Mouse (Mus musculus) thymus, postnatal 0 days (tissue): ENCODE data around the gene Gse1. TPM values are rescaled to one million over a fixed set of nuclear protein-coding genes. Genes with fewer than 3 reads are reported as not detected.

ENCODE experiments used
- DNase-seq: peaks from one replicate; pipeline ENCODE4 v3.0.0-alpha.2; 2015; ENCODE audit warnings: low spot score
- polyA plus RNA-seq: library from polyadenylated mRNA; unstranded; fragments of >200 nt; fragmentation: Nextera tagmentation; extraction: Ambion mirVana; gene quantifications from 2 replicates; pipeline ENCODE4 v1.2.1, GENCODE M21; 2015

The Gse1 gene
- polyA plus RNA-seq, 1 experiment from 2014 or later, result 35.9 TPM

GRCm38 (mm10) chr8:120371725-120372457 lies 143.6 kb downstream of the Gse1 start:
- DNase-seq, result no peak

DNA sequence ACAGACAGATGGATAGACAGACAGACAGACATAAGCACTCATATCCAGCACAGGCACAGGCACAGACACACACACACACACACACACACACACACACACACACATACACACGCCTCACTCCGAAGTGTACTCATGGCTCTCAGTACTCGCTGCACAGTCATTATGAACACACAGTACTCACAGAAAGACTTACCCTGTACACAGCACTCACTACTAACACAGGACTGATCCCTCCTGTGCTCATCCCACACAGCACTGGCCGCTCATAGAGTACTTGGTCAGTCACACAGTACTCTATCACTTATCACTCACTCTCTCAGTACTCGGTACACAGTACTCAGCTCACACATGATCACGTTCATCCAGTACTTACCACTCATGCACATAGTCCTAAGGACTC lies 144.4 kb downstream of the Gse1 start:
- no peak for DNase-seq

DNA sequence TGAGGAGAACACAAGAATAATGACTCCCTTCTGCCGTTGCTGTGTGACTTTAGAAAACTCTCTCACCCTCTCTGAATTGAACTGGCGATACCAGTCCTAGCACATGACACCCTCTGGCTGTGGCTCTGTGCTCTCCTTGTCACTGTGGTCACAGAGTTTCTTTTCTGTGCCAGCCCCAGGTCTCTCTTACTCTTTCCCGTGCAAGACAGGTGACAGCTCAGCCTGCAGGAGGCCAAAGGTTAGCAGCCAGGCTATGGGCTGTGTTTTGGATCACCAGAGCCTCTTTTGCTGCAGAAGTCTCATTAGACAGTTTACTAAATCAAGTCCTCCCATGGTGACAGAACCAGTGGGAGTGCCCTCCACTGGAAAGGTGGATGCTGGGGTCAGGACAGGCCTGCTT lies 145.4 kb downstream of the Gse1 start:
- DNase-seq, result no peak

- no peak for DNase-seq
These were observed 145.8 kb downstream of the Gse1 start for GRCm38 (mm10) chr8:120374070-120374469.

- DNase-seq, result no peak
These were observed 146.3 kb downstream of the Gse1 start for GRCm38 (mm10) chr8:120374514-120374913.

DNA sequence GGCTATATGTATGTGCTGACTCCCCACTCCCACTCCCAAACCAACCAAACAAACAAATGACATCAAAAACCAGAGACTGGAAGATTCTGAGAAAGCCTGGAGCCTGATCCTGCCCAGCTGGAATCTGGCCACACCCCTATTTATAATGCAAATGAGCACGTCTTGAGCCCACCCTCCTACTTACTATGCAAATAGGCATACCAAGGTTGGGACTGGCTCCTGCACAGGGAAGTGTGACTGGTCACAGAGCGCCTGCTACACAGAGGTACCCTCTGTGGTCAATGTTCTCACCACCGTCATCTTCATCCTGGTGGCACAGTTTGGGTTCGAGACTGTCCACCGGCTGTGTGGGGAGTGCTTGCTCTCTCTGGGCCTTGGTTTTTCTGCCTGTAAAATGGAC lies 146.9 kb downstream of the Gse1 start:
- no peak for DNase-seq

DNA sequence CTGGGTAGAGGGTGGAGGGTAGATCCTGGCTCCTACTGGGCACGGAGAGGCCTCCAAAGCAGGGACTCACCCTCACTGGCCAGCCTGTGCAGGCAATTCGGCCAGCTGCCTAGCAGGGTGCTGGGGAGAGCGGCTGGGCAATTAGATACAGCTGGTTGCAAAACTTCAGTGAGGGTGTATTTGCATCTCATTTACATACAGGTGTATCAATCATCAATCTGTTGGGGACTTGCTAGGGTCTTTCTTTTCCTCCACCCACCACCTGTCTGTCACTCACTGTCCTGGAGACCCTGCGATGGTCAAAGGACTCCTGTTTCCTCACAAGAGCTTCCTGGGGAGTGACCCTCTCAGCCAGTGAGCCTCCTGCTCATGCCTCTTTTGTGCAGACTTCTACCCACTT lies 148.0 kb downstream of the Gse1 start:
- DNase-seq, result no peak

GRCm38 (mm10) chr8:120376847-120377802 lies 148.9 kb downstream of the Gse1 start:
- DNase-seq, result no peak

- no peak for DNase-seq
These were observed 149.5 kb downstream of the Gse1 start for GRCm38 (mm10) chr8:120377803-120378189.

DNA sequence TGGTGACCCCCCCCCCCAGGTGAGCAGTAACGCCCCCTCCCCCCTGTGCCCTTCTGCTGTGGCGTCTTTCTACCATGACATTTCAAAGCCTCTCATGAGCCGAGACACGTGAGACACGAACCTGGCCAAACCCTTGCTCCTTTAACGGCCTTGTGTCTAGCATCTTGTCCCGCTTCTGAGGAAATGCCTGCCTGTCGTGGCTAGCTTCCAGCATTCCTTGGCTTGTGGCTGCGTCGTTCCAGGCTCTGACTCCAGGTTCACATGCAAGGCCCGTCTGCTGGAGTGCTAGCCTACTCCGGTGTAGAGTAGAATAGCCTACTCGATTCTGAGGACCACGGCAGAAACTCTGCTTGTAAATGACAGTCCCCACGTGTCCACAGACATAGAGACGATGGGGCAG lies 150.1 kb downstream of the Gse1 start:
- no peak for DNase-seq

DNA sequence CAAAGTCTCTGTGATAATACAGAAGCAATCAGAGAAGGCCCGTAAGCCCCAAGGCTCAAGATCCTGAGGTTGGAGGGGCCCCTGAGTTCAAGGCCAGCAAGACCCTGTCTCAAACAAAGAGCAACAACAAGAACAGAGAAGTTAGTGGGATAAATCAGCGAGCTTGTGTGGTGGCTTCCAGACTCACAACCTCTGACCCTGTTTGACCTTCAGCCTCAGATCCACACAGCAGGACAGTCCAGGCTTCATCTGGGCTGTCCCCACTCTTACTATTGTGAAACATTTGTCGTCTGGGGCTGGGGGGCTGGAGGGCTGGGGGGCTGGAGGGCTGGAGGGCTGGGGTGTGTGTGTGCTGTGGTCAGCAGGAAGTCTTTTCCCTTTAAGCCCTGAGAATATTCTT lies 150.8 kb downstream of the Gse1 start:
- DNase-seq, result no peak

- no peak for DNase-seq
These were observed 153.6 kb downstream of the Gse1 start for GRCm38 (mm10) chr8:120381865-120382264.

- no peak for DNase-seq
These were observed 154.4 kb downstream of the Gse1 start for GRCm38 (mm10) chr8:120382436-120383203.

DNA sequence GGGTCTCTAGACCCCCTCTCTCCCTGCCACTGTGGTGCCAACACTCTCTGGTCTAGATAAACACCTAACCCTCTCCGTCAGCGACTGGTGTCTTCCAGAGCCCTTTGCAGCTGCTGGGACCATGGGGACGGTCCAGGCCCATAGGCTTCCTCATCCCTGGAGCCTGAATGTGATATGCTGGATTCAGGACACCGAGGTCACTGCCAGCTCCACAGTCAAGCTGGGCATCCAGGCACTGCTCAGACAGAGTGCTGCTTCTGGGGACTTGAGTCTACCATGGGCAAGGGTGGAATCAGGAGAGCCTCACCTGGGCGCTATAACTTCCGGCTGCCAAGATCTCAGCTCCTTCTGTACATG lies 154.9 kb downstream of the Gse1 start:
- DNase-seq, result no peak

GRCm38 (mm10) chr8:120383713-120384112 lies 155.5 kb downstream of the Gse1 start:
- no peak for DNase-seq

DNA sequence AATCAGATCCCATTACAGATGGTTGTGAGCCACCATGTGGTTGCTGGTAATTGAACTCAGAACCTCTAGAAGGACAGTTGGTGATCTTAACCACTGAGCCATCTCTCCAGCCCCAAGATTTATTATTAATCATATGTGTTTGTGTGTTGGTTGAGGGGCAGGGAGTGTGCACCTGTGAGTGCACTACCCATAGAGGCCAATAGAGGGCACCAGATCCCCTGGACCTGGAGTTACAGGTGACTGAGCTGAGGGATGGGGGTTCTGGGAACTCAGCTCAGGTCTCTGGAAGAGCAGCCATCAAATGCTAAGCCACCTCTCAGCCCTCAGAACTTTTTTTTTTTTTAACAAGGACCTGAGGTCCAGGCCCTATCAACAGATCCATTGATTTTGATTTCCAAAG lies 156.5 kb downstream of the Gse1 start:
- no peak for DNase-seq

GRCm38 (mm10) chr8:120388246-120388645 lies 160.0 kb downstream of the Gse1 start:
- DNase-seq, result no peak

DNA sequence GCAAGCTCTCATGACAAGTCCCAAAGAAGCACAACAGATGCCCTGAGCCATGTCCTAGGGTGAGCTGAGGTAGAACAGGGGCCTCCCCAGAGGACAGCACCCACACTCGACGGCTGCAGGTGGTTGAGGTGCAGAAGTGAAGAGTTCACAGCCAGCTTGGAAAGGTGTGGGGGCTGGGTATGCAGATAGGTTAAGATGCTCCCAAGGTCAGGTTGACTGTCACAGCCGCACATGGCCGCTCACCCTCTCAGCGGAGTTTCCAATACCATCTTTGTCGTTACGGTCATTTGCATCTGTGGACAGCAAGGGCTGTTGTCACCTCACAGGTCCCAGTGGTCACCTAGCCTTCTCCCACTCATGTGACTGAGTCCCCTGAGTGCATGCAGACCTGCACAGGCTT lies 162.3 kb downstream of the Gse1 start:
- DNase-seq, result no peak

- DNase-seq, result no peak
These were observed 163.6 kb downstream of the Gse1 start for GRCm38 (mm10) chr8:120391856-120392255.

GRCm38 (mm10) chr8:120393085-120393484 lies 164.8 kb downstream of the Gse1 start:
- DNase-seq, result no peak

GRCm38 (mm10) chr8:120393871-120394275 lies 165.6 kb downstream of the Gse1 start:
- no peak for DNase-seq

DNA sequence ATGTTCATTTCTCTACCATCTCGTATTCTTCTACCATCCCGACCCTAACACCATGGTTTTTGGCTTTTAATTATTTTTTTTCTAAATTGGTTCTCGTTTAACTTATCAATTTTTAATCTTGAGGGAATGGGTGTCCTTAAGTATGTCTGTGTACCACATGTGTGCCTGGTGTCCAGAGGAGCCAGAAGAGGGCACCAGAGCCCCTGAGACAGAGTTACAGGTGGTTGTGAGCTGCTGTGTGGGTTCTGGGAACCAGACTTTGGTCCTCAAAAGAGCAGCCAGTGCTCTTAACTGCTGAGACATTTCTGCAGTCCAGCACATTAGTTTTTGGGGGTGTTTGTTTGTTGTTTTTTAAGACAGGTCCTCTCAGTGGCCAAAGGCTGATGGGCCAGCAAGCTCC lies 167.6 kb downstream of the Gse1 start:
- DNase-seq, result no peak
